Mouse (Mus musculus) layer of hippocampus, adult 2 months (tissue): Measurements from ENCODE around the gene Rps9. TPM values are rescaled to one million over a fixed set of nuclear protein-coding genes. Genes with fewer than 3 reads are reported as not detected.

ENCODE experiments used
- DNase-seq, 2 experiments: peaks; one replicate each; pipeline ENCODE4 v3.0.0; 2022; ENCODE audit warnings: low spot score in 2 of 2
- H3K27ac ChIP-seq: fragments of 200-600 bp; 2 replicates; pipeline ENCODE4 v1.8.1; 2022
- H3K4me3 ChIP-seq: fragments of 200-600 bp; 2 replicates; pipeline ENCODE4 v1.8.1; 2022; ENCODE audit warnings: mild to moderate bottlenecking
- CTCF ChIP-seq: fragments of 200-600 bp; conservative IDR thresholded peaks from 2 replicates; pipeline ENCODE4 v1.8.1; 2022; ENCODE audit warnings: antibody characterized with exemption, mild to moderate bottlenecking, moderate library complexity
- long read RNA-seq, 2 experiments: library from polyadenylated mRNA; stranded (forward); transcript quantifications; one replicate each; pipeline ENCODE4 v2.0.0; 2021; ENCODE audit warnings: borderline mapping rate in 2 of 2
- total RNA-seq, 2 experiments: library from RNA; stranded (reverse); gene quantifications; 2 replicates each; pipeline ENCODE4 v1.2.3; 2021

Gene Rps9
- total RNA-seq, result 100 to 1,000 TPM; 387 to 404 TPM
- long read RNA-seq, experiment 1, transcript Rps9-204 (4 exons, 914 nt), result minor isoform, 21 of 114 reads
- long read RNA-seq, experiment 1, transcript Rps9-201 (5 exons, 751 nt), result major isoform, 68 of 114 reads
- long read RNA-seq, experiment 1, partial matches to known transcripts, result 14 of 114 reads
- long read RNA-seq, experiment 1, other reads (novel, unspliced or antisense), result 11 of 114 reads
- long read RNA-seq, experiment 2, transcript Rps9-204 (4 exons, 914 nt), result minor isoform, 32 of 143 reads
- long read RNA-seq, experiment 2, transcript Rps9-201 (5 exons, 751 nt), result major isoform, 95 of 143 reads
- long read RNA-seq, experiment 2, partial matches to known transcripts, result 10 of 143 reads
- long read RNA-seq, experiment 2, other reads (novel, unspliced or antisense), result 5 of 143 reads

DNA sequence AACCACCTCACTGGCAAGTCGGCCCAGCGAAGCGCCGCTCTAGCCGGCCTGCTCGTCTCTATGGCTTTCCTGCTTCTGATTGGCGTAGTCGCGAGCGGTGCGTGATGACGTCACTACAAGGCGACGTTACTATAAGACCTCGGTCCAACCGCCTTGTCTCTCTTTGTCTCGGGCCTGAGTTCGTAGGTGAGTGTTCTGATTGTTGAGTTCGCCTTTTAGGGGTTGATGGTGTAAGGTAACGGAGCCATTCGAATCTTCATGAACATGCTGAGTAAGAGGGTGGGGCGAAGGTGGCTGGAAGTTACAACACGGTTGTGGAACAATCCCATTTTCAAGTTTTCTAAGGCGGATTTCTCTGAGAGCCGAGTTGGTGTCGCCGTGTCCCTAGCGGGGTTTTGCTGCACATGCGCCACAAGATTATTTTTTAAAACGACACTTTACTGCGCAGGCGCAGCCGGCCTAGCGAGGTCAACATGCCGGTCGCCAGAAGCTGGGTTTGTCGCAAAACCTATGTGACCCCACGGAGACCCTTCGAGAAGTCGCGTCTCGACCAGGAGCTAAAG, at the start of gene Rps9:
Gene Rps9, plus strand, starts transcription at position 115 of the 563 bp plus-strand sequence.
- H3K27ac ChIP-seq, result peak within 1 kb of the TSS; percentile 93
- DNase-seq, result peak; percentile 96
- TF ChIP-seq CTCF, result peak; percentile 72
- peak within 1 kb of the TSS; percentile 90 for H3K4me3 ChIP-seq

- H3K4me3 ChIP-seq, result no peak overlapping the region
- H3K27ac ChIP-seq, result no peak overlapping the region
- no peak for DNase-seq
- TF ChIP-seq CTCF, result no peak
Observed at GRCm38 (mm10) chr7:3656966-3657365, 46.8 kb upstream of the Rps9 start.

GRCm38 (mm10) chr7:3658578-3658977, 45.2 kb upstream of the Rps9 start:
- Histone ChIP-seq H3K27ac (no peak overlapping the region), H3K4me3 (no peak overlapping the region)
- no peak for TF ChIP-seq CTCF
- no peak for DNase-seq

DNA sequence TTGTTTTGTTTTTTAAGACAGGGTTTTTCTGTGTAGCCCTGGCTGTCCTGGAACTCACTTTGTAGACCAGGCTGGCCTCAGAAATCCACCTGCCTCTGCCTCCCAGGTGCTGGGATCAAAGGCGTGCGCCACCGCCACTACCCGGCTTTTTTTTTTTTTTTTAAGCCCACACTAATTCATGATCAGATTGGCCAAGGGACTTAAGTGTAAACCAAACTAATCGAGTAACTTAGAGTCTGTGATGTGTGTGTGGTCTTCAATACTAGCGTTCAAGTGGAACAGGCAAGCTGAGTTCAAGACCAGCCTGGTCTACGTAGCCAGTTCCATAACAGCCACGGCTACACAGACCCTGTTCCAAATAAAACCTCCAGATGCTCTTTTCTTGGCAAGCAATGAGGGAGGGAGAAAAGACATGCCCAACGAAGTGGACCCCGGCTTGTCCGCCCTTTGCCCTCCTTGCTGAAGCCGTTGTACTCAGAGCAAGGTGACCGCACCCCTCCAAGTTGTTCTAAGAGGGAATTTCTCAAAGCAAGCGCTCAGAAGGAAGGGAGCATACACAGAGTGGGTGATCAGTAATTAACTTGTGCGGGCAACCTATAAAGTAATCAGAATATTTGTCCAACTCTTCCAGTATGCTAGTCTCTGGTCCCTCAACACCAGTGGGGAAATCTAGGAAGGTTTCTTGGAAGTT, 39.1 kb upstream of the Rps9 start:
- peak overlapping the region; percentile 87 for H3K27ac ChIP-seq
- peak overlapping the region; percentile 66 for H3K4me3 ChIP-seq
- DNase-seq, result no peak
- no peak for TF ChIP-seq CTCF

DNA sequence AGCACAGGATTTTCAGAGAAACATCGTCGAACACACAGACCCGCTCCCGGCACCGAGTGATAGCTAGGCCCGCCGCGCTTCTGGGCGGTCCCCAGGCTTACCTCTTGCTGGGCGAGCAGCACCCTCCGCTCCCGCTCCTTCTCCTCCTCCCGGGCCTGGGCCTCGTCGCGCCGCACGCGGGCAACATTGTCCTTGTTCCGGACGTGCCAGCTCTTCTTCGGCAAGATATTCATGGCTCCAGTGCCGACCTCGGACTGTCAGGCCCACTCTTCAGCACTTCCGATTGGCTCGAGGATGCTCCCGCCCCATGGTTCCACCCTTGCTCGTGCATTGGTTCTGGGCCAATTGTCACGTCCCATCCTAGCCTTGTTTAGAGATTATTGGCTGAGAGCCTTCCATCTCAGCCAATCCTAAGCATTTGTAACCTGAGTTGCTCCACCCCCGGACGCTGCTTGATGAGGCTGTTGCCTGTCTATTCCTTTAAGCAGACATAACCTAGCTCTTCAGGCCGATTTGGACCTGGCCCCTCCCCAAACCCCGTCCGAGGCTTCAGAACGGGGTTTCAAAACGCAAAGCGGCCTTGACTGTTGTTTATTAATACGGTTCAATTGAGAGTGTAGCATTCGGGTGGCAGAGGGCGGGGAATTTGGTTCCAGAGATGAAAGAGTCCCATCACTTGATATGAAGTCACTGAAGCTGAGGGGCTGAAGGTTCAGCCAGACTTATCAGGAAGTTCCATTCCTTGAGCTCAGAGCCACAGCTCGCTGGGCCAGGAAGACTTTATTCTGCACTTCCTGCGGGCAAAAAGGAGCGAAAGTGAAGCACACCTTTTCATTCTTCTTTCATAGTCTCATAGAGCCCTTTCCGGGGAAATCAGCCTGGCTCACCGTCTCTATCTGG, 38.3 kb upstream of the Rps9 start, which contains the start of gene Leng1:
Gene Leng1, minus strand, starts transcription at position 626 of the 900 bp plus-strand sequence.
- TF ChIP-seq CTCF, result no peak
- H3K4me3 ChIP-seq, result peak within 1 kb of the TSS; percentile 66
- H3K27ac ChIP-seq, result peak within 1 kb of the TSS; percentile 87
- peak; percentile 97 to 98 for DNase-seq

- Histone ChIP-seq H3K27ac (no peak overlapping the region), H3K4me3 (no peak overlapping the region)
- no peak for DNase-seq
- peak; percentile 35 for TF ChIP-seq CTCF
Observed at GRCm38 (mm10) chr7:3666921-3667391, 36.8 kb upstream of the Rps9 start.

- peak; percentile 79 to 90 for DNase-seq
- H3K4me3 ChIP-seq, result no peak overlapping the region
- peak; percentile 99 for TF ChIP-seq CTCF
- H3K27ac ChIP-seq, result no peak overlapping the region
Observed at GRCm38 (mm10) chr7:3674507-3675227, 29.1 kb upstream of the Rps9 start.

- DNase-seq, result no peak
- Histone ChIP-seq H3K4me3 (no peak overlapping the region), H3K27ac (no peak overlapping the region)
- no peak for TF ChIP-seq CTCF
Observed at GRCm38 (mm10) chr7:3675228-3675548, 28.6 kb upstream of the Rps9 start.

DNA sequence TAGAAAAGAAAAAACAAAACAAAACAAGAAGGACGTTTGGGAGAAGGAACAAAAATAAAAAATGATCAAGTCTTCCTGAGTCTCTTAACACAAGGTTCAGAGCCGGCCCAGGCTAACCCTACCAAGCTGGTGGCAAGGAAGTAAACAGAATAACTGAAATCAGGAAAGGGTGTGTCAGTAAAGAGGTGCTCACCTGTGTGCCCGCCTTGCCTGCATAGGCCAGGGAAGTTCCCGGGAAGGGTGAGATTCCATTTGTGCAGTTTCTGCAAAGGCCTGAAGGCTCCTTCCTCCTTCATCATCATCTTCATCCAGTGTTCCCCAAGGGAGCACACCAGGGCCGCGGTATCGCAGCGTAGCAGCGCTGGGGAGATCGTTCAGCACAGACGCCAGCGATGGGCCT, 27.4 kb upstream of the Rps9 start:
- no peak for TF ChIP-seq CTCF
- no peak for DNase-seq
- no peak overlapping the region for H3K27ac ChIP-seq
- H3K4me3 ChIP-seq, result no peak overlapping the region

DNA sequence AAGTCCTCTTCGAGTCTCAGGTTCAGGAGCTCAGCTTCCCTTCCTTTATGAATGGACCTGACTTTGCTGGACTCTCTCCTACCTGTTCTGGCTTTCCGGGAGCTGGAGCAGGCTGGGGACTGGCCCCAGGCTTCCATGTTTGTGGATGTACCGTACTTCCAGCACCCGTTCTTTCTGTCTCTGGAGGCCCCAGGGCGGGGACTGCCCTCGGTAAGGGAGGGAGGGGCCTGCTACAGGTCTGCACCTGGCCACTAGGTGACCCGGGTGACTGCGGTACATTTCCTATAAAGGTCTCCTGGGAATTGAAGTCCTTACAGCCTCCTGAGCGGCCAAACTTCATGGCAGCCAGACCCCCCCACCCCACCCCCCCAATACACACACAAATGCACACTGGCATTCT, 26.5 kb upstream of the Rps9 start, which contains the start of gene Tmc4:
Gene Tmc4, minus strand, starts transcription at position 212 of the 400 bp plus-strand sequence.
- DNase-seq, result no peak
- H3K4me3 ChIP-seq, result no peak within 1 kb of the TSS
- TF ChIP-seq CTCF, result no peak
- no peak within 1 kb of the TSS for H3K27ac ChIP-seq

GRCm38 (mm10) chr7:3683908-3684550, 19.8 kb upstream of the Rps9 start:
- H3K27ac ChIP-seq, result peak overlapping the region; percentile 77
- no peak overlapping the region for H3K4me3 ChIP-seq
- peak in 1 of 2 experiments; percentile 59 for DNase-seq
- TF ChIP-seq CTCF, result no peak
